Mouse (Mus musculus) midbrain, embryonic 11.5 days (tissue): ENCODE data around the gene Stat3. TPM values are rescaled to one million over a fixed set of nuclear protein-coding genes. Genes with fewer than 3 reads are reported as not detected.

Experiments
- ATAC-seq: fragments of 200-750 bp; cut with Nextera tagmentation; 2 replicates; pipeline ENCODE4 v1.8.0; 2017; ENCODE audit warnings: moderate TSS enrichment, moderate library complexity; ENCODE audit not compliant: low FRiP score
- DNase-seq: peaks from one replicate; pipeline ENCODE4 v3.0.0; 2015; ENCODE audit warnings: low spot score; ENCODE audit errors: missing footprints
- H3K27ac ChIP-seq: fragments of 300-500 bp; sonication (generic); 2 replicates; pipeline ENCODE4 v1.5.1; 2014; ENCODE audit warnings: low read depth, low read length
- H3K27me3 ChIP-seq: fragments of 300-500 bp; sonication (generic); 2 replicates; pipeline ENCODE4 v1.6.1; 2014; ENCODE audit warnings: mild to moderate bottlenecking, low read length, moderate library complexity, mixed read lengths; ENCODE audit not compliant: control insufficient read depth, insufficient read depth
- H3K36me3 ChIP-seq: fragments of 300-500 bp; sonication (generic); 2 replicates; pipeline ENCODE4 v1.6.1; 2014; ENCODE audit warnings: mild to moderate bottlenecking, low read length, moderate library complexity, mixed read lengths; ENCODE audit not compliant: control insufficient read depth, insufficient read depth
- H3K4me1 ChIP-seq: fragments of 300-500 bp; sonication (generic); 2 replicates; pipeline ENCODE4 v1.6.1; 2014; ENCODE audit warnings: low read length; ENCODE audit not compliant: control insufficient read depth, insufficient read depth
- H3K4me2 ChIP-seq: fragments of 300-500 bp; sonication (generic); 2 replicates; pipeline ENCODE4 v1.6.1; 2014; ENCODE audit warnings: mild to moderate bottlenecking, moderate library complexity
- H3K4me3 ChIP-seq: fragments of 300-500 bp; sonication (generic); 2 replicates; pipeline ENCODE4 v1.5.1; 2014; ENCODE audit warnings: low read depth, low read length
- H3K9ac ChIP-seq: fragments of 300-500 bp; sonication (generic); 2 replicates; pipeline ENCODE4 v1.6.1; 2014; ENCODE audit warnings: low read length
- H3K9me3 ChIP-seq: fragments of 300-500 bp; sonication (generic); 2 replicates; pipeline ENCODE4 v1.6.1; 2016; ENCODE audit warnings: low read length; ENCODE audit not compliant: control insufficient read depth
- WGBS: fragments of 180-500 bp; shearing (Covaris S2); extraction: QIAGEN DNeasy Blood & Tissue Kit; methylation state at CpG from one replicate; pipeline ENCODE4 v1.1.7; 2014; 5-methylcytosine and 5-hydroxymethylcytosine counted together
- polyA plus RNA-seq: library from polyadenylated mRNA; unstranded; fragments of >200 nt; fragmentation: Nextera tagmentation; extraction: Ambion mirVana; gene quantifications from 2 replicates; pipeline ENCODE4 v1.2.1, GENCODE M21; 2014

The Stat3 gene
- polyA plus RNA-seq, 1 experiment from 2014 or later, result 24.0 TPM

DNA sequence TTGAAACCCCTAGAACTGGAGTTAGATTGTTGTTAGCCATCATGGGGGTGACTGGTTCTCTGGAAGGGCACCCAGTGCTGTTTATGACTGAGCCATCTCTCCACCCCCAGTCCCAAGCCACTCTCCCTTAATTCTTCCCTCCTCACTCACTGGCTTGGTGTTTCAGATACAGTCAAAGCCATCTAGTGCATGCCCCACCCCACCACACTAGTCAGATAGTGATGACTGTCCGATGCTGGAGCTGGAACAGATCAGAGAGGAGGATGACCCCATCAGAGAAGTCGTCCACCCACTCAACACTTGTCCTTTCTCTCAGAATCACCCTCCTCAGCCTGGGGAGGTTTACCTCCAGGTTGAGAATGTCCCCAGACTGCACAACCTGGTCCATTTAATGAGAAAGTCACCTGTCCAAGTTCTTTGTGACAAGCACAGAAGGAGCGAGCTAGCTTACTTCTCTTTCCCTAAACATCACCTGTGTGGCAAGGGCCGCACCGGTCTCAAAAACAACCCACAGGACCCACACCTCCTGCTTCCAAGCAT is 28.6 kb upstream of the Stat3 start:
- Histone ChIP-seq H3K36me3 (no peaks in the 10 kb centered on the region), H3K4me1 (peaks cover 9% of the 10 kb centered on the region; the same call in 1 of the 2 replicates), H3K4me3 (no peak overlapping the region), H3K4me2 (no peak overlapping the region), H3K27ac (no peak overlapping the region), H3K9ac (no peak overlapping the region), H3K27me3 (peaks cover 46% of the 10 kb centered on the region), H3K9me3 (no peaks in the 10 kb centered on the region)
- WGBS, result 89% methylated on average over 5 of the region's 5 CpGs
- ATAC-seq, result no peak
- DNase-seq, result peak; percentile 82

DNA sequence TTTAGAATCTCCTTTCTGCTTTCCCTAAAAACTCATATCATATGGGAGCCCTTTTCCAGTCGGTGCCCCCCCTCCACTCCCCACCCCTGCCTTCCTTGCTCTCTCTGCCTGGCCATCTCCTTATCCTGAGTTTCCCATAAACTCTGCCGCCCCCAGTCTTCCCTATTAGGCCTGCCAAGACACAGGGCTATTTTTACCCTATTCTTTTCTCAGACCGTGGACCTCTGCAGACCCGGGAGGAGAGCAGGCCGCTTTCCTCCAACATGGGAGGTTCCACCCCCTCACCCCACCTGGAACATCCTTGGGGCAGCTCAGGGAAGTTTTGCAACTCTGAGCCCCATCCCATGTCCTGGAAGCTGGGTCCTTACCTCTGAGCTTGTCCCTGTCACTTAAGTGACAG is 28.0 kb upstream of the Stat3 start:
- Histone ChIP-seq H3K27ac (no peak overlapping the region), H3K9me3 (no peaks in the 10 kb centered on the region), H3K36me3 (no peaks in the 10 kb centered on the region), H3K9ac (no peak overlapping the region), H3K4me2 (no peak overlapping the region), H3K27me3 (peaks cover 44% of the 10 kb centered on the region), H3K4me3 (no peak overlapping the region), H3K4me1 (peaks cover 9% of the 10 kb centered on the region; the same call in 1 of the 2 replicates)
- WGBS, result 68% methylated on average over 5 of the region's 5 CpGs
- no peak for ATAC-seq
- peak; percentile 28 for DNase-seq

DNA sequence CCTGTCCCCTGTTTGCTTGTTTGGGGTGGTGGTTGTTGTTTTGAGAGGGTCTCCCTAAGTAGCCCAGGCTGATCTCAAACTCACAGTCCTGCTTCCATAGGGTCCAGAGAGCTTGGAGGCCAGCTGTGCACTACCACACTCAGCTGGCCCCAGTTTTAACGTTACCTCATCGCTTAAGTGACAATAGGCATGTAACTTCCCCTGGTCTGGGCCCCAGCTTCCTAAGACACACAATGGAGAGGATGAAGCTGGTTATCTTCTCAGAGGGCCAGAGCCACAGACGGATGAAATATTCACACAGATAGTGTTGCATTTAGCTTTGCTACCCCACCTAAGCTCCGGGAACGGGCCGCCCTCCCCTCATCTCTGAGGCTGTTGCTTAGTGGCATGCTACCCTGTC is 26.4 kb upstream of the Stat3 start:
- DNase-seq (peak; percentile 72), ATAC-seq (no peak)
- H3K9me3 ChIP-seq, result no peaks in the 10 kb centered on the region
- H3K9ac ChIP-seq, result no peak overlapping the region
- H3K27ac ChIP-seq, result no peak overlapping the region
- no peak overlapping the region for H3K4me2 ChIP-seq
- H3K4me3 ChIP-seq, result no peak overlapping the region
- WGBS, result 82% methylated on average over 6 of the region's 6 CpGs
- peaks cover 9% of the 10 kb centered on the region; the same call in 1 of the 2 replicates for H3K4me1 ChIP-seq
- peaks cover 30% of the 10 kb centered on the region for H3K27me3 ChIP-seq
- no peaks in the 10 kb centered on the region for H3K36me3 ChIP-seq

DNA sequence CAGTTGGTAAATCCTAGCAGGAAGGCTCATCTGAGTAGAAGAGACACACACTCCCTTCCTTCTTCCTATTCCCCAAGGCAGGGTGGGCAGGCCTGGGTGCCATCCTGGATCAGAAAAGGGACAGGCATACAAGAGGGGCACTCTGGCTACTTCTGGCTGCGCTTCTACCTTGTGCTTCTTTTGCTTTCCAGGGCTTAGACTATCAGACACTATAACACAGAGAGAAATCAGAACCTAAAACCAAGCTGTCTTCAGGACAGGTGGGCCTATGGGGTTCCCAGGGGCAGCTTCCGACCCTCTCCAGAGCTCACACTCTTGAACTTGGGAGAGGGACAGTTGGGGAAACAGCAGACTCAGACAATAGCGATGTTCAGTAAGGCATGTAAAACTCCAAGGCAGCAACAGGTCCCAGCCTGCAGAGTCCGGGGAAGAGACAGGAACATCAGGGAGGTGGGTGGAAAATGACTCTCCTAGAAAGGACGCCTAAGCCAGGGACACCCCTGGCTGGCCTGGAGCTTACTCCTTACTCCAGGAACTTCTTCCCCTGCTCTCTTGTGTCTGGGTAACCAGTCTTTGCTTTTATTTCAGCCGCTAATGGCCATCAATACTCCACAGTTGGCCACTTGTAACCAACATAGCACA is 25.7 kb upstream of the Stat3 start:
- Histone ChIP-seq H3K27ac (no peak overlapping the region), H3K4me1 (peaks cover 6% of the 10 kb centered on the region; the same call in 1 of the 2 replicates), H3K4me2 (no peak overlapping the region), H3K9me3 (no peaks in the 10 kb centered on the region), H3K9ac (no peak overlapping the region), H3K36me3 (no peaks in the 10 kb centered on the region), H3K4me3 (no peak overlapping the region), H3K27me3 (peaks cover 23% of the 10 kb centered on the region)
- ATAC-seq, result no peak
- DNase-seq, result peak; percentile 79
- 88% methylated on average over 6 of the region's 6 CpGs for WGBS

DNA sequence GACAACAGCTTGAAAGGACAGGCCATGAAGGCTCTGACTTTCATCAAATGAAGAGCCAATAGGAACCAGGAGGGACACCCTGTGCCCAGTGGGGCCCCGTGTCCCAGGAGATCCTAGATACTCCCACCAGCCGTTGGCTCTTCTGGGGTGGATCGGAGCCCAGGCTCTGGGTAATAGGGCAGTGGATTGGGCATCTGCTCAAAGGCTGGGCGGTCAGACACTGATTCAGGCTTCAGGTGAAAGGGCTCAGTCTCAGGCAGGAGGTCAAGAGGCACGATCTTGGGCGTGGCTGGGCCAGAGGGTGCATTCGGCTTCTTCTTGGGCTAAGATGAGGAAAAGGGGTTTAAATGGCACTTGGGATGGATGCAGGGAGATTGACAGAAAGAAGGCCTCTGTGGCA is 24.8 kb upstream of the Stat3 start:
- ATAC-seq (no peak), DNase-seq (peak; percentile 2)
- no peaks in the 10 kb centered on the region for H3K36me3 ChIP-seq
- peaks cover 1% of the 10 kb centered on the region; the same call in 1 of the 2 replicates for H3K4me1 ChIP-seq
- H3K4me2 ChIP-seq, result no peak overlapping the region
- H3K27me3 ChIP-seq, result peaks cover 17% of the 10 kb centered on the region
- H3K9ac ChIP-seq, result no peak overlapping the region
- no peak overlapping the region for H3K4me3 ChIP-seq
- H3K9me3 ChIP-seq, result no peaks in the 10 kb centered on the region
- no peak overlapping the region for H3K27ac ChIP-seq
- WGBS, result 85% methylated on average over 7 of the region's 7 CpGs

DNA sequence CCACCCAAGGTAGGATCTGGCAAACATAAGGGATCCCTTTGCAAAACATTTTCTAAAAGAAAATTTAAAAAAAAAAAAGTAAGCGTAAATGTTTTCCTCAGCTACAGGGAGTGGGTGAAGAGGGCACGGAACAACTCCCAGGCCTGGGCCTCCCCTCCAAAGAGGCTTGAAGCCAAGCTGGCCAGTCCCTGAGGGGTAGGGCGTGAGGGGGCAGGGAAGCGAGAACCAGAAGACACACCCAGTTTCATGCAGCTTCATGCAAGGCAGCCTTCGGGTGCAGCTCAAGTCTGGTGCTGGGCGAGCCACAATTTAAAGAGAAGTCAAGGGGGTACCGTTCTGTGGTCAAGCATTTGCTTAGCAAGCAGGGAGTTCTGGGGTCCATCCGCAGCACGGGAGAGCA is 24.3 kb upstream of the Stat3 start:
- Histone ChIP-seq H3K4me1 (peaks cover 3% of the 10 kb centered on the region; the same call in 1 of the 2 replicates), H3K9me3 (no peaks in the 10 kb centered on the region), H3K4me2 (no peak overlapping the region), H3K27ac (no peak overlapping the region), H3K9ac (no peak overlapping the region), H3K4me3 (no peak overlapping the region), H3K27me3 (peaks cover 17% of the 10 kb centered on the region), H3K36me3 (no peaks in the 10 kb centered on the region)
- no peak for ATAC-seq
- DNase-seq, result peak; percentile 26
- 79% methylated on average over 9 of the region's 9 CpGs for WGBS

DNA sequence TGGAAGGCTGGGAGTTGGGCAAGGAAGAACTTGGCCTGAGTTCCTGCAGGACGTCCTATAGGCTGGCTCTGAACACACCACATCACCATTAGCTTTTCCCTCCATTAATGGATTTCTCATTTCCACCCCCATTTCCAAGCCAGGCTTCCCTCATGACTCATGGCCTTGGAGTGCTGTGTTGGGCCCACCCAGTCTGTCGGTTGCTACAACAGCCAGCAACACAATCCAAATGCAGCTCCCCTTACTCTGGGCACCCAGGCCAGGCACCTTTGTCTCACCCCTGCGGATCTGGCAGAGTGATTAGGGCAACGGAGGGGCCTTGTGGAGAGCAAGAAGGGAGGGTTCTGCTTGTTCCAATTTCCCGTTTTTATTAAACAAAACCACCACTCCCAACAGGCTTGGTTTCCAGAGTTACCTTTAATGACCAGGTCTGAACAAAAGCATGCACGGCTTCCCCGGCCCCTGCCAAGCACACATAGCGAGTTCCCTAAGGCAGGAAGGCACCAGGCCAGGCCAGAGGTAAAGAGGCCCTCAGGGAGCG is 23.1 kb upstream of the Stat3 start:
- H3K4me1 ChIP-seq, result peaks cover 3% of the 10 kb centered on the region; the same call in 1 of the 2 replicates
- ATAC-seq (no peak), DNase-seq (peak; percentile 62)
- H3K27ac ChIP-seq, result no peak overlapping the region
- 75% methylated on average over 9 of the region's 9 CpGs for WGBS
- H3K36me3 ChIP-seq, result no peaks in the 10 kb centered on the region
- no peak overlapping the region for H3K4me3 ChIP-seq
- no peak overlapping the region for H3K9ac ChIP-seq
- peaks cover 22% of the 10 kb centered on the region for H3K27me3 ChIP-seq
- H3K9me3 ChIP-seq, result no peaks in the 10 kb centered on the region
- no peak overlapping the region for H3K4me2 ChIP-seq

DNA sequence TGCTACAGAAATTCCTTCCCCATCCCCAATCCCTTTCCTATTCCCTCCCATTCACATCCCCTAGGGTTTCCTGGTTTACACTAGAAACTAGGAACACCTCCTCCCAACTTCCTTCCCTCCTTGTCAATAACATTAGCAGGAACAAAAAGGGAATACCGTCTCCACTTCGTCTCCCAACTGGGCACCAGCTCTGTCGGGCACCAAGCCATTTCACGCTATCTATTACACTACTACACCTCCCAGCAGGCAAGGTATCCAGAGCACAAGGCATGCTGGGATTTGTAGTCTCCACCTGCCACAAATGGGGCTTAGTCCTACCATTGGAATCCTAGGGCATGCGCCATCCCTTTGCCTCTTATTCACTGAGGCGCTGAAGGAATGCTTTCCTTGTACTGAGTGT is 21.2 kb upstream of the Stat3 start:
- 8% methylated on average over 6 of the region's 6 CpGs for WGBS
- Histone ChIP-seq H3K9me3 (no peaks in the 10 kb centered on the region), H3K4me3 (no peak overlapping the region), H3K36me3 (no peaks in the 10 kb centered on the region), H3K27me3 (peaks cover 20% of the 10 kb centered on the region), H3K4me1 (peaks cover 3% of the 10 kb centered on the region; the same call in 1 of the 2 replicates), H3K27ac (no peak overlapping the region), H3K9ac (no peak overlapping the region), H3K4me2 (no peak overlapping the region)
- DNase-seq (peak; percentile 84), ATAC-seq (0 out of 2 replicates have a peak, but pooled peaks have one; percentile 48)

DNA sequence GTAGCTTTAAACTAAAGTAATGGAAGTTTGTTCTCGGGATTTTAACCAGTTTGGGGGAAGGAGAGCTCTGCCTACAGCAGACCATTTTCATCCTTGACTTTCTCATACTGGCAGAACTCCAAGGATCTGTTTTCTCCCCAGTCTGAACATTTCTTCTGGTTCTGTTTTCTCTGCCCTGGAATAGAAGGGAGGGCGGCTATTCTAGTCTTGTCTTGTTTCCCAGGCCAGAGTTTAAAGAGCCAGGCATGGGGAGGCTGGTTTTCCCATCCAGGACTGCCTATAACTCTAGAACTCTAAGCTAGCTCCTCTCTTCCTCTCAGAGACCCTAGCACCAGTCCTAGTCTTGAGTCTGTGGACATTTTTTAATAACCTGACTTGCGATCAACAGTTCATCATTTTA is 20.5 kb upstream of the Stat3 start:
- DNase-seq, result no peak
- WGBS, result 31% methylated on average over 3 of the region's 3 CpGs
- ATAC-seq, result no peak
- Histone ChIP-seq H3K9ac (no peak overlapping the region), H3K27me3 (peaks cover 20% of the 10 kb centered on the region), H3K36me3 (no peaks in the 10 kb centered on the region), H3K4me2 (no peak overlapping the region), H3K4me1 (peaks cover 3% of the 10 kb centered on the region; the same call in 1 of the 2 replicates), H3K4me3 (no peak overlapping the region), H3K9me3 (no peaks in the 10 kb centered on the region), H3K27ac (no peak overlapping the region)
